Mouse (Mus musculus) frontal cortex, postnatal 25 days (tissue): Measurements from ENCODE around the gene Uba7.

Experiments used
- DNase-seq, 2 experiments: peaks; one replicate each; pipeline ENCODE4 v3.0.0; 2022; ENCODE audit warnings: low spot score in 2 of 2

Uba7 gene

GRCm38 (mm10) chr9:107975399-107976386 lies at the start of gene Uba7:
Uba7 (plus strand) TSS chr9:107975505.
- no peak for DNase-seq

- no peak for DNase-seq
Measured at GRCm38 (mm10) chr9:107926920-107927420, 48.3 kb upstream of the Uba7 start.

- no peak for DNase-seq
Measured at GRCm38 (mm10) chr9:107927749-107928148, 47.6 kb upstream of the Uba7 start.

GRCm38 (mm10) chr9:107928169-107928568 lies 47.1 kb upstream of the Uba7 start, which contains the start of gene Actl11:
Actl11 (plus strand) TSS chr9:107928469.
- DNase-seq: no peak

- no peak for DNase-seq
Measured at GRCm38 (mm10) chr9:107932221-107932620, 43.1 kb upstream of the Uba7 start.

- DNase-seq: no peak
Measured at GRCm38 (mm10) chr9:107934146-107934545, 41.2 kb upstream of the Uba7 start.

GRCm38 (mm10) chr9:107935374-107935773 lies 39.9 kb upstream of the Uba7 start, which contains the start of gene Camkv:
Camkv (plus strand) TSS chr9:107935674.
- no peak for DNase-seq

GRCm38 (mm10) chr9:107935790-107936214 lies 39.5 kb upstream of the Uba7 start:
- peak; percentile 35 to 42 for DNase-seq

- peak; percentile 42 to 48 for DNase-seq
Measured at GRCm38 (mm10) chr9:107936215-107936822, 39.0 kb upstream of the Uba7 start.

- no peak for DNase-seq
Measured at GRCm38 (mm10) chr9:107936831-107937230, 38.5 kb upstream of the Uba7 start.

GRCm38 (mm10) chr9:107947241-107948194 lies 27.8 kb upstream of the Uba7 start:
- no peak for DNase-seq

- no peak for DNase-seq
Measured at GRCm38 (mm10) chr9:107949184-107949921, 26.0 kb upstream of the Uba7 start.

- no peak for DNase-seq
Measured at GRCm38 (mm10) chr9:107949922-107950235, 25.4 kb upstream of the Uba7 start, which contains the start of gene Traip. Traip (plus strand) TSS chr9:107950136.

- DNase-seq: peak; percentile 75 to 86
Measured at GRCm38 (mm10) chr9:107950460-107951355, 24.6 kb upstream of the Uba7 start.

- DNase-seq: no peak
Measured at GRCm38 (mm10) chr9:107955613-107956289, 19.6 kb upstream of the Uba7 start.

- DNase-seq: no peak
Measured at GRCm38 (mm10) chr9:107957141-107957540, 18.2 kb upstream of the Uba7 start.

- no peak for DNase-seq
Measured at GRCm38 (mm10) chr9:107959896-107960295, 15.4 kb upstream of the Uba7 start.

GRCm38 (mm10) chr9:107960928-107961327 lies 14.4 kb upstream of the Uba7 start:
- no peak for DNase-seq

GRCm38 (mm10) chr9:107961351-107961762 lies 13.9 kb upstream of the Uba7 start:
- DNase-seq: peak; percentile 52 to 73
